Mouse (Mus musculus) cerebellum, adult 2 months (tissue): ENCODE data around the gene Fbxl12.

Experiments used
- CTCF ChIP-seq: fragments of 200-500 bp; IDR thresholded peaks from 2 replicates; pipeline ENCODE4 v1.5.1; 2011; ENCODE audit warnings: low read depth, mild to moderate bottlenecking, control low read depth, low read length, moderate library complexity, borderline replicate concordance; ENCODE audit not compliant: insufficient read depth
- POLR2A ChIP-seq: fragments of 200-500 bp; IDR thresholded peaks from 2 replicates; pipeline ENCODE4 v1.6.1; 2011; ENCODE audit warnings: low read length, control low read depth, borderline replicate concordance; ENCODE audit not compliant: insufficient read depth

- no peak for TF ChIP-seq POLR2A
- TF ChIP-seq CTCF, result no peak
Observed at GRCm38 (mm10) chr9:20663956-20664355, 19.4 kb upstream of the Fbxl12 start.
